Mouse (Mus musculus) embryonic fibroblast, embryonic 13.5 days (primary cell): Measurements from ENCODE around the gene Ctnnd2.

Experiments used
- CTCF ChIP-seq: IDR thresholded peaks from 2 replicates; pipeline ENCODE4 v1.5.1; 2011; ENCODE audit warnings: mild to moderate bottlenecking, control low read depth, low read length, moderate library complexity, borderline replicate concordance; ENCODE audit not compliant: insufficient read depth
- POLR2A ChIP-seq: IDR thresholded peaks from 2 replicates; pipeline ENCODE4 v1.6.1; 2011; ENCODE audit warnings: low read depth, mild to moderate bottlenecking, control low read depth, low read length, moderate library complexity

DNA sequence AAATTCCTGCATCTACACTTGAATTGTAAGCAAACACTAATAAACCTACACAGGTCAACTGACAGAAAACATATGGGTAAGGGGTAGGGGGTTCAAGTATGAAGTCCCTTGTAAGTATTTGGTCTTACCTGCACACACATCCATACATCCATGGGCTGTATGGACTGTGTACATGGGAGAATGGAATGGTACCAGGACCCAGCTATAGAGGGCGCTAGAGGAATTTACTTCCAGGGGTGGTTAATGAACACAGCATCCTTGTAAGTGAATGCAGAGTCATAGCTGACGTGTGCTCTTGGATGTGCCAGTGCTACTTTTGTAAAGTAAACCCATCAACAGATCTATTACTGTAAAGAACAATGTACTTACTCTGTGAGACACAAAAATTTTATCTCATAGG, 254.9 kb downstream of the Ctnnd2 start:
- TF ChIP-seq CTCF (no peak), POLR2A (no peak)
